Mouse (Mus musculus) spleen, postnatal 10 days (tissue): ENCODE measurements at regions not wholly inside any gene's neighbourhood (a gene's known extent, or its start where the extent isn't known, plus 50 kb on each side); places are given as distances from the start of the nearest gene placed in this dataset.

Experiments
- DNase-seq, 2 experiments: peaks; one replicate each; pipeline ENCODE4 v3.0.0; 2021 to 2022; ENCODE audit warnings: low spot score in 2 of 2

GRCm38 (mm10) chr10:8072463-8072862 lies 116.4 kb upstream of the Tab2 start:
- DNase-seq, result no peak

GRCm38 (mm10) chr10:8071858-8072257 lies 115.8 kb upstream of the Tab2 start:
- no peak for DNase-seq

- DNase-seq, result no peak
Observed at GRCm38 (mm10) chr10:8070472-8070871, 114.4 kb upstream of the Tab2 start.

GRCm38 (mm10) chr10:8066926-8067325 lies 110.9 kb upstream of the Tab2 start:
- DNase-seq, result peak in 1 of 2 experiments; percentile 23

GRCm38 (mm10) chr10:8065746-8066145 lies 109.7 kb upstream of the Tab2 start:
- DNase-seq, result peak in 1 of 2 experiments; percentile 55

GRCm38 (mm10) chr10:8064281-8064680 lies 108.3 kb upstream of the Tab2 start:
- no peak for DNase-seq

- no peak for DNase-seq
Observed at GRCm38 (mm10) chr10:8063458-8064090, 107.5 kb upstream of the Tab2 start.

GRCm38 (mm10) chr10:8060987-8061386 lies 105.0 kb upstream of the Tab2 start:
- DNase-seq, result no peak

GRCm38 (mm10) chr10:8059769-8060168 lies 103.7 kb upstream of the Tab2 start:
- DNase-seq, result no peak

GRCm38 (mm10) chr10:8057855-8058254 lies 101.8 kb upstream of the Tab2 start:
- no peak for DNase-seq

GRCm38 (mm10) chr10:8055293-8055692 lies 99.3 kb upstream of the Tab2 start:
- DNase-seq, result peak in 1 of 2 experiments; percentile 17

- no peak for DNase-seq
Observed at GRCm38 (mm10) chr10:8043416-8044163, 87.6 kb upstream of the Tab2 start.

GRCm38 (mm10) chr10:8042306-8042705 lies 86.3 kb upstream of the Tab2 start:
- DNase-seq, result no peak

GRCm38 (mm10) chr10:8041790-8042189 lies 85.8 kb upstream of the Tab2 start:
- no peak for DNase-seq

GRCm38 (mm10) chr10:8037986-8038631 lies 82.1 kb upstream of the Tab2 start:
- DNase-seq, result no peak

GRCm38 (mm10) chr10:8036293-8036692 lies 80.3 kb upstream of the Tab2 start:
- DNase-seq, result no peak

- DNase-seq, result no peak
Observed at GRCm38 (mm10) chr10:8035310-8035709, 79.3 kb upstream of the Tab2 start.

GRCm38 (mm10) chr10:8032203-8032602 lies 76.2 kb upstream of the Tab2 start:
- no peak for DNase-seq

- no peak for DNase-seq
Observed at GRCm38 (mm10) chr10:8028840-8029239, 72.8 kb upstream of the Tab2 start.

- DNase-seq, result no peak
Observed at GRCm38 (mm10) chr10:8027023-8027422, 71.0 kb upstream of the Tab2 start.

GRCm38 (mm10) chr10:8023741-8024140 lies 67.7 kb upstream of the Tab2 start:
- no peak for DNase-seq

GRCm38 (mm10) chr10:8021971-8022370 lies 65.9 kb upstream of the Tab2 start:
- DNase-seq, result no peak
